Mouse (Mus musculus) ES-E14 (cell line): ENCODE measurements around the gene Olfr1193.

Experiments used
- CHD2 ChIP-seq: IDR thresholded peaks from 2 replicates; pipeline ENCODE4 v1.6.1; 2014; ENCODE audit warnings: mild to moderate bottlenecking, low read depth, low read length, inconsistent platforms
- HCFC1 ChIP-seq: IDR thresholded peaks from 2 replicates; pipeline ENCODE4 v1.6.1; 2012; ENCODE audit warnings: low read length, inconsistent platforms, borderline replicate concordance; ENCODE audit not compliant: insufficient read depth
- MAFK ChIP-seq: IDR thresholded peaks from 2 replicates; pipeline ENCODE4 v1.6.1; 2014; ENCODE audit warnings: mild to moderate bottlenecking, low read depth, low read length, inconsistent platforms; ENCODE audit not compliant: insufficient read depth
- ZNF384 ChIP-seq: IDR thresholded peaks from 2 replicates; pipeline ENCODE4 v1.6.1; 2012; ENCODE audit warnings: low read depth, low read length, inconsistent platforms

- TF ChIP-seq MAFK (no peak), CHD2 (no peak), HCFC1 (no peak), ZNF384 (no peak)
Observed at GRCm38 (mm10) chr2:88689087-88689486, 13.7 kb downstream of the Olfr1193 start, which contains the start of gene Olfr1195.
